Mouse (Mus musculus) 416B (cell line): ENCODE results near the gene Pnp.
"Not testable (repeated sequence)": the region's sequence is repeated elsewhere in the genome, so short reads cannot be mapped to it uniquely, and the experiment has no call there.

ENCODE experiments used
- DNase-seq: peaks from one replicate; pipeline ENCODE4 v3.0.0; 2011; ENCODE audit warnings: low read depth

The Pnp gene

GRCm38 (mm10) chr14:50930754-50931492 is at the start of gene Pnp, which contains the start of gene Pip4p1:
TSS of gene Pnp (plus strand) at chr14:50931082.
TSS of gene Pip4p1 (minus strand) at chr14:50930856.
- peak; percentile 100 for DNase-seq

GRCm38 (mm10) chr14:50891621-50892020 is 39.3 kb upstream of the Pnp start:
- DNase-seq: no peak

GRCm38 (mm10) chr14:50892091-50892490 is 38.8 kb upstream of the Pnp start:
- DNase-seq: no peak

GRCm38 (mm10) chr14:50892541-50893459 is 38.1 kb upstream of the Pnp start:
- peak; percentile 57 for DNase-seq

- DNase-seq: no peak
Observed at GRCm38 (mm10) chr14:50895407-50895806, 35.5 kb upstream of the Pnp start.

GRCm38 (mm10) chr14:50895985-50896746 is 34.7 kb upstream of the Pnp start:
- peak; percentile 56 for DNase-seq

GRCm38 (mm10) chr14:50896747-50897373 is 34.0 kb upstream of the Pnp start:
- DNase-seq: no peak

- DNase-seq: no peak
Observed at GRCm38 (mm10) chr14:50897374-50897765, 33.5 kb upstream of the Pnp start, which contains the start of gene Klhl33. TSS of gene Klhl33 (minus strand) at chr14:50897507.

GRCm38 (mm10) chr14:50897992-50898391 is 32.9 kb upstream of the Pnp start:
- DNase-seq: not testable (repeated sequence)

- no peak for DNase-seq
Observed at GRCm38 (mm10) chr14:50903973-50904827, 26.7 kb upstream of the Pnp start.

GRCm38 (mm10) chr14:50904828-50905129 is 26.1 kb upstream of the Pnp start:
- no peak for DNase-seq

- DNase-seq: not testable (repeated sequence)
Observed at GRCm38 (mm10) chr14:50905327-50905726, 25.6 kb upstream of the Pnp start.

GRCm38 (mm10) chr14:50908126-50908525 is 22.8 kb upstream of the Pnp start:
- DNase-seq: no peak

- DNase-seq: no peak
Observed at GRCm38 (mm10) chr14:50911356-50911755, 19.5 kb upstream of the Pnp start.

- DNase-seq: peak; percentile 28
Observed at GRCm38 (mm10) chr14:50923437-50923836, 7.4 kb upstream of the Pnp start.

- DNase-seq: peak; percentile 97
Observed at GRCm38 (mm10) chr14:50924281-50925064, 6.4 kb upstream of the Pnp start, which contains the start of the genes Osgep and Apex1. TSS of gene Osgep (minus strand) at chr14:50924893. TSS of gene Apex1 (plus strand) at chr14:50924968.

- DNase-seq: peak; percentile 54
Observed at GRCm38 (mm10) chr14:50925111-50925920, 5.6 kb upstream of the Pnp start.

- DNase-seq: no peak
Observed at GRCm38 (mm10) chr14:50927366-50927765, 3.5 kb upstream of the Pnp start.

- DNase-seq: peak; percentile 20
Observed at GRCm38 (mm10) chr14:50929951-50930350, 931 bp upstream of the Pnp start.
